Mouse (Mus musculus) spleen, adult 2 months (tissue): Measurements from ENCODE around the gene Ush2a. TPM values are rescaled to one million over a fixed set of nuclear protein-coding genes. Genes with fewer than 3 reads are reported as not detected.

Experiments
- DNase-seq, 2 experiments: peaks; one replicate each; pipeline versions ENCODE4 v3.0.0 to v3.0.0-alpha.2; 2012 to 2021; ENCODE audit warnings: low spot score in 2 of 2, low read depth in 1 of 2
- H3K27ac ChIP-seq: fragments of 200-500 bp; 2 replicates; pipeline ENCODE4 v1.5.1; 2012; ENCODE audit warnings: low read length, inconsistent platforms; ENCODE audit not compliant: insufficient read depth
- H3K27me3 ChIP-seq: fragments of 200-500 bp; 2 replicates; pipeline ENCODE4 v1.6.1; 2012; ENCODE audit warnings: mild to moderate bottlenecking, moderate library complexity, low read length, inconsistent platforms; ENCODE audit not compliant: control insufficient read depth, insufficient read depth
- H3K36me3 ChIP-seq: fragments of 200-500 bp; 2 replicates; pipeline ENCODE4 v1.6.1; 2012; ENCODE audit warnings: mild to moderate bottlenecking, low read length, inconsistent platforms; ENCODE audit not compliant: control insufficient read depth, insufficient read depth
- H3K4me1 ChIP-seq: fragments of 200-500 bp; 2 replicates; pipeline ENCODE4 v1.6.1; 2011; ENCODE audit warnings: inconsistent platforms; ENCODE audit not compliant: control insufficient read depth, insufficient read depth, insufficient read length
- H3K4me3 ChIP-seq: fragments of 200-500 bp; 2 replicates; pipeline ENCODE4 v1.5.1; 2011; ENCODE audit warnings: mild to moderate bottlenecking, inconsistent platforms; ENCODE audit not compliant: insufficient read depth, insufficient read length; ENCODE audit errors: extremely low read depth
- CTCF ChIP-seq: fragments of 200-500 bp; IDR thresholded peaks from 2 replicates; pipeline ENCODE4 v1.5.1; 2011; ENCODE audit warnings: mild to moderate bottlenecking, inconsistent platforms; ENCODE audit not compliant: insufficient read depth, insufficient read length, insufficient replicate concordance; ENCODE audit errors: extremely low read depth
- POLR2A ChIP-seq: fragments of 200-500 bp; IDR thresholded peaks from 2 replicates; pipeline ENCODE4 v1.6.1; 2011; ENCODE audit warnings: low read depth, low read length, inconsistent platforms
- WGBS: fragments of 180-500 bp; shearing (Covaris S2); methylation state at CpG from one replicate; pipeline ENCODE4 v1.1.7; 2018; 5-methylcytosine and 5-hydroxymethylcytosine counted together
- polyA plus RNA-seq: library from polyadenylated mRNA; depleted of rRNA; stranded (reverse); fragments of >200 nt; gene quantifications from 2 replicates; pipeline ENCODE4 v1.2.3, GENCODE M21; 2012

The Ush2a gene
- polyA plus RNA-seq, 1 experiment, result not detected

DNA sequence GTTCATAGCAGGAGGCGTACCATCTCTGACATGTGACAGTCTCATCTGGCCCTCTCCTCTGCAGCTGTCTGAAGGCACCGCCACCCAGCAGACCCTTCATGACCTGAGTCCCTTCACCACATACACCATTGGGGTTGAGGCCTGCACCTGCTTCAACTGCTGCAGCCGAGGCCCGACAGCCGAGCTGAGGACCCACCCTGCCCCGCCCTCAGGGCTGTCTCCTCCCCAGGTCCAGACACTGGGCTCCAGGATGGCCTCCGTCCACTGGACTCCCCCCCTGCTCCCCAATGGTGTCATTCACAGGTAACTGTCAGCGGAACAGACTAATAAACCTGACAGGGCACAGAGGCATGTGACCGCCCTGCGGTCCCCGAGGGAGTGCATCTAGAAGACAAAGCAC, 685.0 kb downstream of the Ush2a start:
- Histone ChIP-seq H3K36me3 (no peaks in the 10 kb centered on the region), H3K4me3 (no peak overlapping the region), H3K27me3 (no peaks in the 10 kb centered on the region), H3K27ac (no peak overlapping the region), H3K4me1 (no peaks in the 10 kb centered on the region)
- DNase-seq, result no peak
- 89% methylated on average over 11 of the region's 11 CpGs for WGBS
- TF ChIP-seq POLR2A (no peak), CTCF (no peak)

DNA sequence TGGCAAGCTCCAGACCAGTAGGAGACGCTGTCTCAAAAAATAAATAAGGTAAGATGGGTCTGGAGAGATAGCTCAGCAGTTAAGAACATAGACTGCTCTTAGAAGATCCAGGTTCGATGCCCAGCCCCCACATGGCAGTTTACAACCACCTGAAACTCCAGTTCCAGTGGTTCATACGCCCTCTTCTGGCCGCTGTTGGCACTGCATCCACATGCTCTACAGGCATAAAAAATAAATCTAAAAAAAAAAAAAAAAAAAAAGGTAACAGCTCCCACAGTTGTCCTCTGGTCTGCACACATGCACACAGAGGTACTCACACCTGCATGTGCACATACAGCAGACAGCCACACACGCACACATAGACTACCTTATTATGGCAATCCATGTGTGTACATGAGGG, 686.0 kb downstream of the Ush2a start:
- Histone ChIP-seq H3K27me3 (no peaks in the 10 kb centered on the region), H3K27ac (no peak overlapping the region), H3K36me3 (no peaks in the 10 kb centered on the region), H3K4me1 (no peaks in the 10 kb centered on the region), H3K4me3 (no peak overlapping the region)
- WGBS, result 63% methylated on average over 5 of the region's 5 CpGs
- TF ChIP-seq CTCF (peak; percentile 12; the same call in 1 of the 2 replicates), POLR2A (no peak)
- no peak for DNase-seq

DNA sequence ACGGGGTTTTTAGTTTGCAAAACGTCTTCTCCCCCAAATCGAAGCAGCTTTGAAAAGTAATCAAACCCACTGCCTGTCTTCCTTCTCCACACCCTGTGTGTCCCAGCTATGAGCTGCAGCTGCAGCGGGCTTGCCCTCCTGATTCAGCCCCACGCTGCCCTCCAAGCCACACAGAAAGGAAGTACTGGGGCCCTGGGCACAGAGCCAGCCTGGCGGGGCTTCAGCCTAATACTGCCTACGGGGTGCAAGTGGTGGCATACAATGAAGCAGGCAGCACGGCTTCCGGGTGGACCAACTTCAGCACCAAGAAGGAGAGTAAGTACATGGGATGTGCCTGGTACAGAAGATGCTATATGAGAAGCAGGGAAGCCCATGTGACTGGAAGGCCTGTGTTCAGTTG, 686.5 kb downstream of the Ush2a start:
- TF ChIP-seq POLR2A (no peak), CTCF (no peak)
- Histone ChIP-seq H3K27ac (no peak overlapping the region), H3K36me3 (no peaks in the 10 kb centered on the region), H3K4me1 (no peaks in the 10 kb centered on the region), H3K4me3 (no peak overlapping the region), H3K27me3 (no peaks in the 10 kb centered on the region)
- DNase-seq, result no peak
- 11% methylated on average over 9 of the region's 9 CpGs for WGBS

DNA sequence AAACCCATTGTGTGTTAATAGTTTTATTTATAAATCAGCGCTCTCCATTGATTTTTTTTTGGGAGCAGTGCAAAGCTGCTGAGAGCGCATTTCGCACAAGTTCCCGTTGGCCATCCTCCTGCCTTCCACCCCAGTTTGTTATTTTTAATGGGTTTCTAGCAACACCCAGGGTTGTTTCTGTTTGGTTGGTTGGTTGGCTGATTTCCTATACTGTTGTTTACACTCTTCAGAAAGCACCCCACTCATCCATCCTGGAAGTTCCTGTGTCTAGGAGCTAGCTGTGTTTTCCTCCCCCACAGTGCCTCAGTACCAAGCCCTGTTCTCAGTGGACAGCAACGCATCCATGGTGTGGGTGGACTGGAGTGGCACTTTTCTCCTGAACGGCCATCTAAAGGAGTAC, 689.3 kb downstream of the Ush2a start:
- no peaks in the 10 kb centered on the region for H3K36me3 ChIP-seq
- TF ChIP-seq CTCF (no peak), POLR2A (no peak)
- 92% methylated on average over 6 of the region's 6 CpGs for WGBS
- no peak for DNase-seq
- H3K4me1 ChIP-seq, result no peaks in the 10 kb centered on the region
- H3K4me3 ChIP-seq, result no peak overlapping the region
- H3K27ac ChIP-seq, result no peak overlapping the region
- no peaks in the 10 kb centered on the region for H3K27me3 ChIP-seq

DNA sequence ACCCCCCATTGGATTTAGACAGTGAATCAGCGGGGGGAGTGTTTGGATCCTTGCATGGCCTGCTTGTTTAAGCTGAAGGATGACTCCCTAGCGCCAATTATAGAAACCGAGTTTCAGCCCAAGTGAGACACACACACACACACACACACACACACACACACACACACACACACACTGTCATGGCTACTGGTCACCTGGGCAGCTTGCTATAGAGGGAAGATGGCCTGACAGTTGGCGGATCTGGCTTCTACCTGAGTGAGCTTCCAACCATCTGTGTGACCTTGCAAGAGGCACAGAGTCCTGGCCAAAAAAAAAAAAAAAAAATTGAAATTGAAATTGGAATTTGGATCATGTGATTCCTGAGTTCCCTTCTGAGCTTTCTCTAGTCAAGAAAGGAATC, 690.7 kb downstream of the Ush2a start:
- WGBS, result 87% methylated on average over 4 of the region's 4 CpGs
- H3K36me3 ChIP-seq, result no peaks in the 10 kb centered on the region
- no peak overlapping the region for H3K4me3 ChIP-seq
- no peak overlapping the region for H3K27ac ChIP-seq
- H3K27me3 ChIP-seq, result no peaks in the 10 kb centered on the region
- no peaks in the 10 kb centered on the region for H3K4me1 ChIP-seq
- TF ChIP-seq POLR2A (no peak), CTCF (no peak)
- no peak for DNase-seq

DNA sequence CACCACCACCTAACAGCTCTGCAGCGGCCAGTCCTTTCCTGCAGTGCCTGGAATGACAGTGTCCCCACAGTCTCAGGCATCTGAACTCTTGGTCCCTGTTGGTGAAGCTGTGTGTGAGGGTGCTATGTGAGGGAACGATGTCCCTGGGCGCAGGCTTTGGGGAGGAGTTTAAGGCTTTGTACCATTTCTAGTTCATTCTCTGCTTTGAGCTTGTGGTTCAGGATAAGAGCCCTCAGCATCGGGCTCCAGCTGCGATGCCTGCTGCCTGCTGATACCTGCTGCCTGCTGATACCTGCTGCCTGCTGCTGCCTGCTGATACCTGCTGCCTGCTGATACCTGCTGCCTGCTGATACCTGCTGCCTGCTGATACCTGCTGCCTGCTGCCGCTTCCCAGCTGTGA, 711.3 kb downstream of the Ush2a start:
- DNase-seq, result no peak
- Histone ChIP-seq H3K36me3 (peaks cover 49% of the 10 kb centered on the region), H3K27me3 (no peaks in the 10 kb centered on the region), H3K4me3 (no peak overlapping the region), H3K27ac (peak overlapping the region; percentile 5; the same call in 1 of the 2 replicates), H3K4me1 (no peaks in the 10 kb centered on the region)
- TF ChIP-seq CTCF (no peak), POLR2A (no peak)
- WGBS, result 89% methylated on average over 6 of the region's 6 CpGs

DNA sequence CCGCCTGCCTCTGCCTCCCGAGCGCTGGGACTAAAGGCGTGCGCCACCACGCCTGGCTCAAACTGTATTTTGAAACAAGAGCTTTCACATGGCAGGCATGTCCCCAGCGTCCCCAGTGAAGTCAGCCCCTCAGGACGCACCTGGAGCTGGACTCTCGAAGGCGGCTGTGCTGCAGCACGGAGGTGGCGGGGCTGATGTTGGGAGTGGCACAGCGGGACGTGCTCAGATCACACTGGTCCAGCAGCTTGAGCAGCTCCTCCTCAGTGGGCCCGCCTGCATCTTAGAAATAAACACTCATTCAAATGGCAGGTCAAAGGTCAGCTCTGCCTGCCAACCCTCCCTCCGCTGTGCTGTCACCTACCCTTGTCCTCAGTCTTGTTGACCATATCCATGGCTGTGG, 712.1 kb downstream of the Ush2a start:
- Histone ChIP-seq H3K4me1 (no peaks in the 10 kb centered on the region), H3K27ac (no peak overlapping the region), H3K4me3 (no peak overlapping the region), H3K36me3 (peaks cover 49% of the 10 kb centered on the region), H3K27me3 (no peaks in the 10 kb centered on the region)
- no peak for TF ChIP-seq POLR2A
- no peak for TF ChIP-seq CTCF
- no peak for DNase-seq
- WGBS, result 97% methylated on average over 16 of the region's 16 CpGs
